Mouse (Mus musculus): ENCODE results near the gene Eda2r.

Gene Eda2r

GRCm38 (mm10) chrX:97377065-97377421, at the start of gene Eda2r:
Gene Eda2r, minus strand, starts transcription at chrX:97377216.
- in situ Hi-C loops (cut with MboI, MseI) = no loop called here

DNA sequence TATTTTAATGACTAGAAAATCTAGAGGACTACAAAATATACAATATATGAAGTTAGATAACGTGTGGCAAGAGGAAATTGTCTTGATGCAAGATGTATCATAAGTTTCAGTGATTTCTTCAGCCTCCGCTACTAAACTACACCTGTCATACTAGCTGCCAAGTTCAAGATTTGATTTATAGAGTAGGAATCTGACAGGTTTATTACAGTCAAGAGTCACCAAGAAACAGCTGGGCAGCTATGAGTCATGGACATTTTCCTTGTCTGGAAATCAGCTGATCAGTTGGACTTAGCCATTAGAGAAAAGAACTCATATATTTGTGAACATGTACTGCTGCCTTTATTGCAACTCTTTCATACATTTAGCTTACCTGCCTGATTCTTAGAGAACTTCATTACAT, 20.9 kb upstream of the Eda2r start:
- in situ Hi-C loops (cut with MboI, MseI) = no loop called here

- in situ Hi-C loops (cut with MboI, MseI) = no loop called here
Measured at GRCm38 (mm10) chrX:97378076-97378475, 1.1 kb upstream of the Eda2r start.

DNA sequence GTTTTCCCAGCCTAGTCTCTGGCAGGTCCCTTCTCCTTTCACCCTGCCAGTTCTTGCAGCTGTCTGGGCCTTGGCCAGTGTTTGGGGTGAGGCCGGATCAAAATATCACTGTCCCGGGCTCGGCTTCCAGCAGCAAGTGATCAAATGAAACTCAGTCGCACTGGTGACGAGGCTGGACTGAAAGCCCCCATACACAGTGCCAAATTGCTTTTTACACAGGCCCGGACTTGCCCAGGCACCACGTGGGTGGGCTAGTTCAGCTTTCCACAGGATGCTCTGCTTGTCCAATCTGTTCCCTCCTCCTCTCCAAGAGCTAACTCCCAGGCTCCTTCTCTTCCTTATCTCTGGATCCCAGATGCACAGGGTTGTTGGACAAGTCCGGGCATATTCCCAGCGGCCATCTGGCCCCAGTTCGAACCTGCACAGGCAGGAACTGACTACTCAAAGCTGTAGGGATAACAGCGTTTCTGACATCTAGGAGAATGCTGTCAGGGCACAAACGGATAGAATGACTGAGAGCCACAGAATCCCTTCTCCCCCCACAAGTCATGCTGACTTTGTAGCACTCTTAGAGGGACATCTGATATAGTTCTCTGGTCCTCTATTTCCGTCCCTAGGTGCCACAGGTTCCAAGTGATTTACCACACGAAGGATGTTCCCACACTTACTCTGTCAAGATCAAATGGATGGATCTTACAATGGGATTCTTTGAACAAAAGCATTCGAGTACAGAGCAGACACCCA, 523 bp downstream of the Eda2r start:
- in situ Hi-C loops (cut with MboI, MseI) = no loop called here

DNA sequence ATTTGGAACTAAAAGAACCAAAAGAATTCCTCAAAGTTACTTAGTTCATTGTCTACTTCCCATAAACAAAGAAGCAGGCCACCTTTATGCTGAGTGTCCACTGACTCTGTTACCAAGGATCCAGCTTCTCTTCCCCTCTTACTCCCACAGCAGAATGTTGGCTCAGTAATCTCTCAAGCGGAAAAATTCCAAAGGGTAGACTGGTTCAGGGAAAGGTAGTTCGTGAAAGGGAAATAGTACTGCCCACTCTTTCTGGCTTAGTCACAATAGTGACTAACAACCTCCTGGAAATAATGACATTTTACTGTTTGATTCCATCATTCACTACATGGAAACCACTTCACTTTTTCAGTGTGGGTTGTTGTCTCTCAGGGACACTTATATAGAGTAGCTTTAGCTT, 4.2 kb downstream of the Eda2r start:
- in situ Hi-C loops (cut with MboI, MseI) = no loop called here

DNA sequence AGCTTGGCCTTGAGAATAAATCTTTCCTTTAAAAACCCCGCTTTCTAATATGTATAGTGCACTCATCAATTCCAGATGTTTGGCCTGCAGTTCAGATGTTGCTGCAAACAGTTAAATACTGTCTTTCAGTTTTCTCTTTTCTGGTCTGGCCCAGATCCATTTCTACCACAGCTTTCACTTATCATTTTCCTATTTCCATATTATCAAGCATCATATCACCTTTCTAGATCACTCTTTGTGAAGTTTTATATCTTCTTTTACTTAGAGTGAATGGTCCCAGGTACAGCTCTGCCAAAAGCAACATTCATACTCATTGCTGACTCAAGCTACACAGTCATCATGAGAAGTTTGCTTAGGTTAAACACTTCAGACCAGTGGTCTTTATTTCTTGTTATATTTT, 7.8 kb downstream of the Eda2r start:
- in situ Hi-C loops (cut with MboI, MseI) = no loop called here

- in situ Hi-C loops (cut with MboI, MseI) = no loop called here
Measured at GRCm38 (mm10) chrX:97368741-97369140, 8.3 kb downstream of the Eda2r start.

GRCm38 (mm10) chrX:97360919-97361318, 16.1 kb downstream of the Eda2r start:
- in situ Hi-C loops (cut with MboI, MseI) = no loop called here

DNA sequence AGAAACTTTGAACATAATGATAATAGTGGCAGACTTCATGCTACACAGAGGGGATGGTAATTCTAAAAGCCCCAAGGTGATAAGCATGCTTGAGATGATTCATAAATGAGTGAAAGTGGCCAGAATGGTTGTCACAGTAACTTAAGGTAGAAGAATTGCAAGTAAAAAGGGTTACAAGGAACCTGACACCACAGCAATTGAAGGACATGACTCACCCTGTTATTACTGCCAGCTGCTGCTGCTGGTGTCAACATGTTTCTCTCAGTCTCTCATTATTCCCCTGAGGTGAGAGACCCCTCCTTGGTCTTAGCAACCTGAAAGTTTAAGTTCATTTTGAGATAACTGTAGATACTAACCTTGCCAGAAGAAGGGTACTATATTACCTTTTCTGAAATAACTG, 49.1 kb downstream of the Eda2r start:
- in situ Hi-C loops (cut with MboI, MseI) = no loop called here

All from T-helper 17 cell (primary cell).